Mouse (Mus musculus): ENCODE data around the gene Robo1. TPM values are rescaled to one million over a fixed set of nuclear protein-coding genes. Genes with fewer than 3 reads are reported as not detected.

Gene Robo1
- polyA plus RNA-seq, 1 experiment from 2014 or later = 6.3 TPM

DNA sequence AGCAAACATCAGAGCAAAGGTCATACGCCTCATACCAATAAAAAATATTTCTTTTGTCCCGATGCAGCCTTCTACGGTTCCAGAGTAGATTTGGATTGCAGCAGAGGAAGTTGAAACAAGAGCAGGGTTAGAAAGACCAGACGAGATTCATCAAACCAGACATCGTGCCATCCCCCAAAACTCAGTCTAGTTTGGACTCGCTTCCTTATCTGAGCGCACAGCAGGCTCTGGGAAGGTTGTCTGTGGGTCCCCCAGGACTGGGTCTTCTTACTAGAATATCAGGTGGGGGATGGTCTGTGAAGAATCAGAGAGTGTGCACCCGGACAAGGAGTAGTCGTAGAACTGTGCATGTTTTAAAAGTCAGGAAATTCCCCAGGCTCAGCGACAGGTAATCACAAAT is 500.2 kb downstream of the Robo1 start:
- no peaks in the 10 kb centered on the region for H3K4me1 ChIP-seq (replicated peaks; ENCODE audit: control insufficient read depth, insufficient read depth)
- WGBS = 28% methylated on average over 10 of the region's 10 CpGs
- H3K27ac ChIP-seq (replicated peaks) = peak overlapping the region; percentile 40; the same call in 1 of the 2 replicates
- peak overlapping the region; percentile 10; the same call in 1 of the 2 replicates for H3K4me3 ChIP-seq (ENCODE audit: low read depth, low read length)
- peak overlapping the region; percentile 43 for H3K4me2 ChIP-seq (replicated peaks; ENCODE audit: low read depth)
- no peaks in the 10 kb centered on the region for H3K27me3 ChIP-seq (ENCODE audit: control insufficient read depth, insufficient read depth, low read length)
- peak overlapping the region; percentile 38 for H3K9ac ChIP-seq (ENCODE audit: low read length)
- no peak for ATAC-seq (ENCODE audit: low FRiP score, low TSS enrichment)
- no peak for DNase-seq (ENCODE audit: low spot score)
- TF ChIP-seq CTCF (IDR thresholded peaks at IDR 0.05; ENCODE audit: low read depth) = no peak
- TF ChIP-seq EP300 (optimal IDR thresholded peaks at IDR 0.05) = no peak
- no peaks in the 10 kb centered on the region for H3K9me3 ChIP-seq (ENCODE audit: control insufficient read depth, low read length)
- H3K36me3 ChIP-seq (ENCODE audit: control insufficient read depth, insufficient read depth, low read length) = no peaks in the 10 kb centered on the region

DNA sequence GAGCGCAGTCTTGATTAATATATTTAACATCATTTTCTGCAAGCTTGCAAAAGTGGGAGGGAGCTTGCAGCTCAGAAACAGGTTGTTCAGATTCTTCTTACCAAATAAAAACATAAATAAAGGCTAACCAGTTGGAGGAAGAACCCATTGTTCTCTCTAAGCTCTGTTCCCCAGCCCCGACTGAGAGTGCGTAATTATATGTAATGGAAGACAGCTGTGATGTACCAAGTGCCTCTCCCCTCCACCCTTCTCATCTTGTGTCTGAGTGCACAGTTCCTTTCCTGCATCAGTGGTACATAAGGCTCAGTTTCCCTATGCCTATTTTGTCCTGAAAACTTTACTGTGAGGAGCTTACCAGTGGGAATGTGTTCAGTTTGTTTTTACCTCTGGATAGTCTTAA is 502.8 kb downstream of the Robo1 start:
- no peaks in the 10 kb centered on the region for H3K9me3 ChIP-seq (ENCODE audit: control insufficient read depth, low read length)
- H3K4me3 ChIP-seq (ENCODE audit: low read depth, low read length) = no peak overlapping the region
- ATAC-seq (ENCODE audit: low FRiP score, low TSS enrichment) = no peak
- TF ChIP-seq CTCF (IDR thresholded peaks at IDR 0.05; ENCODE audit: low read depth) = no peak
- TF ChIP-seq EP300 (optimal IDR thresholded peaks at IDR 0.05) = no peak
- H3K4me2 ChIP-seq (replicated peaks; ENCODE audit: low read depth) = no peak overlapping the region
- no peak overlapping the region for H3K9ac ChIP-seq (ENCODE audit: low read length)
- 61% methylated on average over 3 of the region's 3 CpGs for WGBS
- H3K4me1 ChIP-seq (replicated peaks; ENCODE audit: control insufficient read depth, insufficient read depth) = no peaks in the 10 kb centered on the region
- H3K36me3 ChIP-seq (ENCODE audit: control insufficient read depth, insufficient read depth, low read length) = no peaks in the 10 kb centered on the region
- H3K27me3 ChIP-seq (ENCODE audit: control insufficient read depth, insufficient read depth, low read length) = no peaks in the 10 kb centered on the region
- DNase-seq (ENCODE audit: low spot score) = no peak
- H3K27ac ChIP-seq (replicated peaks) = no peak overlapping the region

DNA sequence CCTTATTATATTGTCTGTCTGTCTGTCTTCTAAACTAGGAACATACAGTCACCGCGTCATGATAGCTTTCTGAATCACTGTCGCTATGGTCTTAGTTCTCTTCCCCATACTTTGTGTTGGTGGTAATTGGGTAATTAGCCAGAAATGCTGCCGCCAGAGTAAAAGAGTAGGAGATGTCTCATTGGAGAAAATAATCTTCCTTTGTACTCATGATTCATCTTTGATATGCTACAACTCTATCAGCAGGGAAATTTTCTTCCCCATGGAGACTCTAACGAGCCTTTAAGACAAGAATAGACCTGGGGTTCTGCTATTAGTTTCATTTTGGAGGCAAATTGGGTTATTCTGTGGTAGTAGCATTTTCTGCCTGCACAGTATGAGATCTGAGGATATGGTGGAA is 503.4 kb downstream of the Robo1 start:
- 87% methylated on average over 5 of the region's 5 CpGs for WGBS
- TF ChIP-seq CTCF (IDR thresholded peaks at IDR 0.05; ENCODE audit: low read depth) (no peak), EP300 (optimal IDR thresholded peaks at IDR 0.05) (no peak)
- Histone ChIP-seq H3K9me3 (ENCODE audit: control insufficient read depth, low read length) (no peaks in the 10 kb centered on the region), H3K36me3 (ENCODE audit: control insufficient read depth, insufficient read depth, low read length) (no peaks in the 10 kb centered on the region), H3K4me2 (replicated peaks; ENCODE audit: low read depth) (no peak overlapping the region), H3K4me3 (ENCODE audit: low read depth, low read length) (no peak overlapping the region), H3K27me3 (ENCODE audit: control insufficient read depth, insufficient read depth, low read length) (no peaks in the 10 kb centered on the region), H3K4me1 (replicated peaks; ENCODE audit: control insufficient read depth, insufficient read depth) (no peaks in the 10 kb centered on the region), H3K27ac (replicated peaks) (no peak overlapping the region), H3K9ac (ENCODE audit: low read length) (no peak overlapping the region)
- ATAC-seq (ENCODE audit: low FRiP score, low TSS enrichment) (no peak), DNase-seq (ENCODE audit: low spot score) (no peak)

DNA sequence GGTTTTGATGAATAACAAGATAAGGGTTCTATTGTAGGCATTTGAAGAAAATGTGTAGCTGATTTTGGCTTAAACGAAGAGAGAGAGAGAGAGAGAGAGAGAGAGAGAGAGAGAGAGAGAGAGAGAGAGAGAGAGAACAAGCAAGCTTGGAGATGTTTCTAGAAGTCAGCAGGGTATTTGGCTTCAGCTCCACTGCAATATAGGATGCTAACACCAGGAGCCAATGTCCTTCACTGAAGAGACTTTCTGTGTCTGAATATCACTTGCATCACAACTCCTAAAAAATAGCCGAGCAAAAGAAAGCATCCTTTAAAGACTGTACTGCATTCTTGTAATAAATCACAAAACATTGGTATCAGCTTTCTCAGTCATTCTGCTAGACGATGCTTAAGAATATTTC is 503.8 kb downstream of the Robo1 start:
- Histone ChIP-seq H3K27me3 (ENCODE audit: control insufficient read depth, insufficient read depth, low read length) (no peaks in the 10 kb centered on the region), H3K9me3 (ENCODE audit: control insufficient read depth, low read length) (no peaks in the 10 kb centered on the region), H3K27ac (replicated peaks) (no peak overlapping the region), H3K36me3 (ENCODE audit: control insufficient read depth, insufficient read depth, low read length) (no peaks in the 10 kb centered on the region), H3K4me2 (replicated peaks; ENCODE audit: low read depth) (no peak overlapping the region), H3K9ac (ENCODE audit: low read length) (no peak overlapping the region), H3K4me3 (ENCODE audit: low read depth, low read length) (no peak overlapping the region), H3K4me1 (replicated peaks; ENCODE audit: control insufficient read depth, insufficient read depth) (no peaks in the 10 kb centered on the region)
- DNase-seq (ENCODE audit: low spot score) (no peak), ATAC-seq (ENCODE audit: low FRiP score, low TSS enrichment) (no peak)
- TF ChIP-seq EP300 (optimal IDR thresholded peaks at IDR 0.05) (no peak), CTCF (IDR thresholded peaks at IDR 0.05; ENCODE audit: low read depth) (no peak)
- 65% methylated on average over 3 of the region's 3 CpGs for WGBS

DNA sequence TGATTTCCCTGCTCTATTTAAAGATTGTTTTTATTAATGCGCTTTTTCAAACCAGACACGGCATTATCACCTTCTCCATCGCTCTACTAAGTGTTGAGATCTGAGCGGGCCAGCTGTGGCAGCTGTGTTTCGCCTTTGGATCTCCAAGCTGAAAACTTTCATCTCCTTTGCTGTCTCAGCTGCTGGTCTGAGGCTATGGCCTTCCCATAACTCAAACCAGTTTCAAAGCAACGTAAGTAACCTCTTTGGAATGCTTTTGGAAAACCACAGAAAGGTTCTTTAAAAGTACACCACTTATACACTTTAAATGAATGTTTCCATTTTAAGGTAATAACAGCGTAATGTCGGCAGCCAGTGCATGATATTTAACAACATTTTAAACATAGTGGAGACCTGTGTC is 520.3 kb downstream of the Robo1 start:
- TF ChIP-seq EP300 (optimal IDR thresholded peaks at IDR 0.05) (no peak), CTCF (IDR thresholded peaks at IDR 0.05; ENCODE audit: low read depth) (no peak)
- H3K27ac ChIP-seq (replicated peaks) = no peak overlapping the region
- no peak overlapping the region for H3K9ac ChIP-seq (ENCODE audit: low read length)
- DNase-seq (ENCODE audit: low spot score) (no peak), ATAC-seq (ENCODE audit: low FRiP score, low TSS enrichment) (no peak)
- WGBS = 53% methylated on average over 8 of the region's 8 CpGs
- H3K36me3 ChIP-seq (ENCODE audit: control insufficient read depth, insufficient read depth, low read length) = no peaks in the 10 kb centered on the region
- no peak overlapping the region for H3K4me3 ChIP-seq (ENCODE audit: low read depth, low read length)
- H3K4me1 ChIP-seq (replicated peaks; ENCODE audit: control insufficient read depth, insufficient read depth) = no peaks in the 10 kb centered on the region
- no peaks in the 10 kb centered on the region for H3K9me3 ChIP-seq (ENCODE audit: control insufficient read depth, low read length)
- no peaks in the 10 kb centered on the region for H3K27me3 ChIP-seq (ENCODE audit: control insufficient read depth, insufficient read depth, low read length)
- H3K4me2 ChIP-seq (replicated peaks; ENCODE audit: low read depth) = no peak overlapping the region

DNA sequence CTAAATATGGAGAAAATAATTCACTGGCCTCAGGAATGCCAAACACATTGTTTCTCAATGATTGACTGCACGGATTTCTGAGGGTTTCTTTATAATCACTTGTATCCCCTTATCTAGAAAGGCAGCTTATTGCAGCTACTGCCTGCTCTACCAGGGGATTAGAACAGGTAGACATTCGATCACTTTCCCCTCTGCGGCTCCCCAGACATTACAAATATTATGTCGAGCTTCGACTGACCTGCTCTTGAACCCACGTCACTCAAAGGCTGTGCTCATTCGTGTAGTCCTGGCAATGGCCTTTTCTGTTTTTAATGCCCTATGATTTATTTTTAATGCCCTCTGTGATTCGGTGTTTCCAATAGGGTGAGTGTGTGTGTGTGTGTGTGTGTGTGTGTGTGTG is 521.4 kb downstream of the Robo1 start:
- Histone ChIP-seq H3K4me3 (ENCODE audit: low read depth, low read length) (no peak overlapping the region), H3K9me3 (ENCODE audit: control insufficient read depth, low read length) (no peaks in the 10 kb centered on the region), H3K4me2 (replicated peaks; ENCODE audit: low read depth) (no peak overlapping the region), H3K9ac (ENCODE audit: low read length) (no peak overlapping the region), H3K27ac (replicated peaks) (no peak overlapping the region), H3K36me3 (ENCODE audit: control insufficient read depth, insufficient read depth, low read length) (no peaks in the 10 kb centered on the region), H3K4me1 (replicated peaks; ENCODE audit: control insufficient read depth, insufficient read depth) (no peaks in the 10 kb centered on the region), H3K27me3 (ENCODE audit: control insufficient read depth, insufficient read depth, low read length) (no peaks in the 10 kb centered on the region)
- WGBS = 36% methylated on average over 8 of the region's 8 CpGs
- TF ChIP-seq EP300 (optimal IDR thresholded peaks at IDR 0.05) = no peak
- TF ChIP-seq CTCF (IDR thresholded peaks at IDR 0.05; ENCODE audit: low read depth) = no peak
- no peak for DNase-seq (ENCODE audit: low spot score)
- no peak for ATAC-seq (ENCODE audit: low FRiP score, low TSS enrichment)
